Comparison of ENCODE assay signal across 8 mouse cellular contexts in genomic region chr12:3571787-3572580, GRCm38 (mm10). TPM values are rescaled to one million over a fixed set of nuclear protein-coding genes. Genes with fewer than 3 reads are reported as not detected.
DNase-seq lines count a peak whose midpoint lies in the region; ATAC-seq and TF ChIP-seq lines count a peak whose summit lies in the region.

Gene Dtnb, plus strand, starts transcription at chr12:3572381.

- no peaks in the 10 kb centered on the region for H3K9me3 ChIP-seq in ES-Bruce4 (replicated peaks; ENCODE audit: control insufficient read depth, insufficient read depth, low read length, poor library complexity, severe bottlenecking)
- H3K9me3 ChIP-seq in forebrain, embryonic 15.5 days: no peaks in the 10 kb centered on the region
- no peaks in the 10 kb centered on the region for H3K9me3 ChIP-seq in lung, embryonic 15.5 days

- H3K4me2 ChIP-seq in forebrain, embryonic 15.5 days (replicated peaks): peak within 1 kb of the TSS; percentile 64
- peak within 1 kb of the TSS; percentile 78 for H3K4me2 ChIP-seq in lung, embryonic 15.5 days

- H3K9ac ChIP-seq in ES-Bruce4 (ENCODE audit: low read depth, poor library complexity, severe bottlenecking): peak within 1 kb of the TSS; percentile 93
- H3K9ac ChIP-seq in forebrain, embryonic 15.5 days (replicated peaks): peak within 1 kb of the TSS; percentile 97
- peak within 1 kb of the TSS; percentile 83 for H3K9ac ChIP-seq in lung, embryonic 15.5 days

- TF ChIP-seq EP300 in ES-Bruce4 (IDR thresholded peaks at IDR 0.05; ENCODE audit: insufficient read depth, low read depth, low read length): no peak

- DNase-seq in cerebellum, adult 11-12 months: peak; percentile 81
- DNase-seq in heart, postnatal 25 days (ENCODE audit: low spot score): peak; percentile 35
- DNase-seq in layer of hippocampus, adult 2 months (ENCODE audit: low spot score in 2 of 2): peak; percentile 45 to 59
- DNase-seq in ovary, adult 18-20 months (ENCODE audit: low spot score): peak; percentile 62
- peak; percentile 82 for DNase-seq in thymus, postnatal 0 days (ENCODE audit: low spot score)

- H3K4me1 ChIP-seq in ES-Bruce4 (ENCODE audit: control insufficient read depth, insufficient read depth, low read length): peaks cover 3% of the 10 kb centered on the region
- H3K4me1 ChIP-seq in forebrain, embryonic 15.5 days: peaks cover 21% of the 10 kb centered on the region
- H3K4me1 ChIP-seq in lung, embryonic 15.5 days: peaks cover 7% of the 10 kb centered on the region

- 0 out of 2 replicates have a peak within 1 kb of the TSS, but pooled peaks have one; percentile 7 for H3K27ac ChIP-seq in ES-Bruce4 (ENCODE audit: insufficient read depth, low read length)
- peak within 1 kb of the TSS; percentile 91 for H3K27ac ChIP-seq in forebrain, embryonic 15.5 days (replicated peaks)
- H3K27ac ChIP-seq in layer of hippocampus, adult 2 months: peak within 1 kb of the TSS; percentile 99
- peak within 1 kb of the TSS; percentile 93 for H3K27ac ChIP-seq in lung, embryonic 15.5 days

- TF ChIP-seq POLR2A in ES-Bruce4 (IDR thresholded peaks at IDR 0.05; ENCODE audit: insufficient read depth, low read length): peak; percentile 34

- H3K36me3 ChIP-seq in ES-Bruce4 (ENCODE audit: control insufficient read depth, insufficient read depth, low read length, poor library complexity, severe bottlenecking): no peaks in the 10 kb centered on the region
- H3K36me3 ChIP-seq in forebrain, embryonic 15.5 days: no peaks in the 10 kb centered on the region
- no peaks in the 10 kb centered on the region for H3K36me3 ChIP-seq in lung, embryonic 15.5 days

- no peak for TF ChIP-seq CTCF in ES-Bruce4 (IDR thresholded peaks at IDR 0.05; ENCODE audit: low read depth, low read length)
- TF ChIP-seq CTCF in layer of hippocampus, adult 2 months (conservative IDR thresholded peaks at IDR 0.05): peak; percentile 38

- intact Hi-C loops in heart, postnatal 25 days (cut with DNase I): loop anchor here (5.0 kb wide), 1 partner anchor 145 kb away; the partner anchor contains the start of gene Asxl2

- H3K27me3 ChIP-seq in ES-Bruce4 (ENCODE audit: control insufficient read depth, insufficient read depth, low read length, poor library complexity, severe bottlenecking): no peaks in the 10 kb centered on the region
- no peaks in the 10 kb centered on the region for H3K27me3 ChIP-seq in forebrain, embryonic 15.5 days
- no peaks in the 10 kb centered on the region for H3K27me3 ChIP-seq in lung, embryonic 15.5 days

- peak within 1 kb of the TSS; percentile 96 for H3K4me3 ChIP-seq in ES-Bruce4 (ENCODE audit: low read depth, low read length)
- H3K4me3 ChIP-seq in forebrain, embryonic 15.5 days: peak within 1 kb of the TSS; percentile 99
- H3K4me3 ChIP-seq in layer of hippocampus, adult 2 months: peak within 1 kb of the TSS; percentile 87
- H3K4me3 ChIP-seq in lung, embryonic 15.5 days: peak within 1 kb of the TSS; percentile 90

- 2% methylated on average over 69 of the region's 85 CpGs for WGBS in forebrain, embryonic 15.5 days
- 2% methylated on average over 47 of the region's 85 CpGs for WGBS in lung, embryonic 15.5 days

- ATAC-seq in forebrain, embryonic 15.5 days (replicated peaks): peak; percentile 86
- ATAC-seq in lung, embryonic 15.5 days (ENCODE audit: borderline replicate concordance, extremely low read depth, low FRiP score, low TSS enrichment): peak; percentile 86

RNA-seq across cellular contexts. Expression of gene Dtnb, which starts in this region (rescaled TPM):
- polyA plus RNA-seq in ES-Bruce4 (2011; ENCODE audit: insufficient read depth, insufficient read length, low read depth, missing spikeins): 56.0 and 62.1 TPM in 2 replicates
- polyA plus RNA-seq in forebrain, embryonic 15.5 days (2015; fragmentation: Nextera tagmentation; extraction: Ambion mirVana): 31.5 and 33.8 TPM in 2 replicates
- total RNA-seq in heart, postnatal 25 days (2021): 1 to 10 TPM; 5.3 to 5.4 TPM
- total RNA-seq in layer of hippocampus, adult 2 months (2021): 100 to 1,000 TPM; 127 to 129 TPM
- polyA plus RNA-seq in lung, embryonic 15.5 days (2015; fragmentation: Nextera tagmentation; extraction: Ambion mirVana): 32.0 and 34.3 TPM in 2 replicates
- 27.8 and 29.3 TPM in 2 replicates for polyA plus RNA-seq in thymus, postnatal 0 days (2015; fragmentation: Nextera tagmentation; extraction: Ambion mirVana)

Comparison
In these comparisons a context has a peak if more than half of its experiments do, and no peak if none do; other contexts are left out.
1. Peak in every context shown above with its lines: DNase-seq, ATAC-seq, H3K4me3 ChIP-seq and H3K27ac ChIP-seq.
2. RNA of gene Dtnb (total RNA-seq): 127 to 129 TPM in layer of hippocampus, adult 2 months; 5.3 to 5.4 TPM in heart, postnatal 25 days; every median in the first group is over 10 times any median in the second.
3. H3K27ac ChIP-seq: peak in every context shown above with its lines; median percentile 99 in layer of hippocampus, adult 2 months; 93 in lung, embryonic 15.5 days; 91 in forebrain, embryonic 15.5 days; 7 in ES-Bruce4.